Mouse (Mus musculus) limb, embryonic 10.5 days (tissue): ENCODE measurements around the gene Lrrc71. TPM values are rescaled to one million over a fixed set of nuclear protein-coding genes. Genes with fewer than 3 reads are reported as not detected.
A peak's percentile ranks its signal among the peaks of the same experiment; 100 is the strongest.

Experiments used
- DNase-seq: peaks from one replicate; pipeline ENCODE4 v3.0.0-alpha.2; 2017; ENCODE audit warnings: low spot score
- H3K27ac ChIP-seq: fragments of 300-500 bp; sonication (generic); 2 replicates; pipeline ENCODE4 v1.5.1; 2016; ENCODE audit warnings: mild to moderate bottlenecking
- H3K27me3 ChIP-seq: fragments of 300-500 bp; sonication (generic); 2 replicates; pipeline ENCODE4 v1.6.1; 2016; ENCODE audit warnings: low read depth, mild to moderate bottlenecking; ENCODE audit not compliant: poor library complexity, severe bottlenecking
- H3K36me3 ChIP-seq: fragments of 300-500 bp; sonication (generic); 2 replicates; pipeline ENCODE4 v1.6.1; 2016; ENCODE audit warnings: mild to moderate bottlenecking, moderate library complexity
- H3K4me1 ChIP-seq: fragments of 300-500 bp; sonication (generic); 2 replicates; pipeline ENCODE4 v1.6.1; 2016
- H3K4me3 ChIP-seq: fragments of 300-500 bp; sonication (generic); 2 replicates; pipeline ENCODE4 v1.5.1; 2016; ENCODE audit warnings: mild to moderate bottlenecking, moderate library complexity
- H3K9me3 ChIP-seq: fragments of 300-500 bp; sonication (generic); replicated peaks from 2 replicates; pipeline ENCODE4 v1.6.1; 2016; ENCODE audit warnings: mild to moderate bottlenecking
- WGBS: fragments of 180-500 bp; shearing (Covaris S2); methylation state at CpG from one replicate; pipeline ENCODE4 v1.1.7; 2016; 5-methylcytosine and 5-hydroxymethylcytosine counted together
- polyA plus RNA-seq: library from polyadenylated mRNA; unstranded; fragments of >200 nt; fragmentation: Nextera tagmentation; extraction: Ambion mirVana; gene quantifications from 2 replicates; pipeline ENCODE4 v1.2.1, GENCODE M21; 2016

The Lrrc71 gene
- polyA plus RNA-seq, 1 experiment from 2014 or later: 0.43 TPM

- Histone ChIP-seq H3K36me3 (no peaks in the 10 kb centered on the region), H3K27me3 (peaks cover 59% of the 10 kb centered on the region), H3K27ac (no peak overlapping the region), H3K4me3 (no peak overlapping the region), H3K4me1 (peaks cover 39% of the 10 kb centered on the region), H3K9me3 (no peaks in the 10 kb centered on the region)
- DNase-seq: peak; percentile 66
- WGBS: 0% methylated on average over 4 of the region's 4 CpGs
Observed at GRCm38 (mm10) chr3:87770280-87770679, 21.9 kb upstream of the Lrrc71 start.

GRCm38 (mm10) chr3:87769506-87769905 lies 21.1 kb upstream of the Lrrc71 start:
- peaks cover 47% of the 10 kb centered on the region for H3K4me1 ChIP-seq
- 79% methylated on average over 8 of the region's 8 CpGs for WGBS
- no peak overlapping the region for H3K4me3 ChIP-seq
- H3K27ac ChIP-seq: no peak overlapping the region
- no peaks in the 10 kb centered on the region for H3K36me3 ChIP-seq
- peaks cover 52% of the 10 kb centered on the region for H3K27me3 ChIP-seq
- DNase-seq: no peak
- no peaks in the 10 kb centered on the region for H3K9me3 ChIP-seq

- peak overlapping the region; percentile 83 for H3K27ac ChIP-seq
- H3K27me3 ChIP-seq: peaks cover 46% of the 10 kb centered on the region
- H3K9me3 ChIP-seq: no peaks in the 10 kb centered on the region
- WGBS: 1% methylated on average over 37 of the region's 37 CpGs
- DNase-seq: peak; percentile 92
- no peaks in the 10 kb centered on the region for H3K36me3 ChIP-seq
- peak overlapping the region; percentile 58 for H3K4me3 ChIP-seq
- H3K4me1 ChIP-seq: peaks cover 54% of the 10 kb centered on the region
Observed at GRCm38 (mm10) chr3:87768844-87769243, 20.4 kb upstream of the Lrrc71 start.

GRCm38 (mm10) chr3:87768431-87768830 lies 20.0 kb upstream of the Lrrc71 start:
- DNase-seq: no peak
- Histone ChIP-seq H3K36me3 (no peaks in the 10 kb centered on the region), H3K27ac (peak overlapping the region; percentile 83), H3K4me1 (peaks cover 58% of the 10 kb centered on the region), H3K4me3 (peak overlapping the region; percentile 58), H3K27me3 (peaks cover 42% of the 10 kb centered on the region), H3K9me3 (no peaks in the 10 kb centered on the region)
- WGBS: 54% methylated on average over 6 of the region's 6 CpGs

- no peaks in the 10 kb centered on the region for H3K36me3 ChIP-seq
- peaks cover 65% of the 10 kb centered on the region for H3K4me1 ChIP-seq
- WGBS: 78% methylated on average over 8 of the region's 8 CpGs
- no peak for DNase-seq
- H3K27me3 ChIP-seq: peaks cover 38% of the 10 kb centered on the region
- peak overlapping the region; percentile 58 for H3K4me3 ChIP-seq
- no peaks in the 10 kb centered on the region for H3K9me3 ChIP-seq
- H3K27ac ChIP-seq: peak overlapping the region; percentile 83
Observed at GRCm38 (mm10) chr3:87767764-87768163, 19.3 kb upstream of the Lrrc71 start.

GRCm38 (mm10) chr3:87766284-87766667 lies 17.9 kb upstream of the Lrrc71 start:
- no peaks in the 10 kb centered on the region for H3K36me3 ChIP-seq
- H3K9me3 ChIP-seq: no peaks in the 10 kb centered on the region
- peak overlapping the region; percentile 87 for H3K27ac ChIP-seq
- no peak for DNase-seq
- peaks cover 79% of the 10 kb centered on the region for H3K4me1 ChIP-seq
- WGBS: 81% methylated on average over 3 of the region's 3 CpGs
- H3K27me3 ChIP-seq: peaks cover 23% of the 10 kb centered on the region
- H3K4me3 ChIP-seq: 0 out of 2 replicates have a peak overlapping the region, but pooled peaks have one; percentile 16

- H3K4me3 ChIP-seq: peak overlapping the region; percentile 16; the same call in 1 of the 2 replicates
- H3K9me3 ChIP-seq: no peaks in the 10 kb centered on the region
- no peaks in the 10 kb centered on the region for H3K36me3 ChIP-seq
- H3K4me1 ChIP-seq: peaks cover 85% of the 10 kb centered on the region
- peak overlapping the region; percentile 87 for H3K27ac ChIP-seq
- H3K27me3 ChIP-seq: peaks cover 18% of the 10 kb centered on the region
- DNase-seq: no peak
- WGBS: 73% methylated on average over 5 of the region's 5 CpGs
Observed at GRCm38 (mm10) chr3:87765631-87766283, 17.3 kb upstream of the Lrrc71 start.

- Histone ChIP-seq H3K4me3 (peak overlapping the region; percentile 31), H3K9me3 (no peaks in the 10 kb centered on the region), H3K27ac (peak overlapping the region; percentile 87), H3K27me3 (peaks cover 16% of the 10 kb centered on the region), H3K36me3 (no peaks in the 10 kb centered on the region), H3K4me1 (peaks cover 89% of the 10 kb centered on the region)
- WGBS: 12% methylated on average over 10 of the region's 10 CpGs
- DNase-seq: peak; percentile 71
Observed at GRCm38 (mm10) chr3:87765091-87765490, 16.7 kb upstream of the Lrrc71 start.

GRCm38 (mm10) chr3:87764506-87764905 lies 16.1 kb upstream of the Lrrc71 start:
- Histone ChIP-seq H3K27me3 (peaks cover 12% of the 10 kb centered on the region), H3K9me3 (no peaks in the 10 kb centered on the region), H3K4me1 (peaks cover 95% of the 10 kb centered on the region), H3K4me3 (peak overlapping the region; percentile 31), H3K36me3 (peaks cover 3% of the 10 kb centered on the region), H3K27ac (peak overlapping the region; percentile 87)
- no peak for DNase-seq
- WGBS: 33% methylated on average over 10 of the region's 10 CpGs

- H3K27ac ChIP-seq: peak overlapping the region; percentile 87
- peak overlapping the region; percentile 31 for H3K4me3 ChIP-seq
- peaks cover 11% of the 10 kb centered on the region for H3K27me3 ChIP-seq
- H3K4me1 ChIP-seq: peaks cover 98% of the 10 kb centered on the region
- peaks cover 10% of the 10 kb centered on the region for H3K36me3 ChIP-seq
- H3K9me3 ChIP-seq: no peaks in the 10 kb centered on the region
- WGBS: 20% methylated on average over 15 of the region's 15 CpGs
- peak; percentile 68 for DNase-seq
Observed at GRCm38 (mm10) chr3:87763683-87764289, 15.4 kb upstream of the Lrrc71 start.

GRCm38 (mm10) chr3:87763202-87763601 lies 14.8 kb upstream of the Lrrc71 start:
- Histone ChIP-seq H3K4me3 (peak overlapping the region; percentile 31; the same call in 1 of the 2 replicates), H3K9me3 (no peaks in the 10 kb centered on the region), H3K4me1 (peaks cover 98% of the 10 kb centered on the region), H3K36me3 (peaks cover 16% of the 10 kb centered on the region), H3K27ac (peak overlapping the region; percentile 87), H3K27me3 (peaks cover 9% of the 10 kb centered on the region)
- no peak for DNase-seq
- WGBS: 69% methylated on average over 4 of the region's 4 CpGs

GRCm38 (mm10) chr3:87761408-87762375 lies 13.3 kb upstream of the Lrrc71 start:
- H3K36me3 ChIP-seq: peaks cover 30% of the 10 kb centered on the region
- H3K27ac ChIP-seq: peak overlapping the region; percentile 87
- H3K27me3 ChIP-seq: peaks cover 16% of the 10 kb centered on the region
- no peaks in the 10 kb centered on the region for H3K9me3 ChIP-seq
- 53% methylated on average over 20 of the region's 20 CpGs for WGBS
- H3K4me3 ChIP-seq: peak overlapping the region; percentile 16; the same call in 1 of the 2 replicates
- peak; percentile 58 for DNase-seq
- peaks cover 97% of the 10 kb centered on the region for H3K4me1 ChIP-seq
